Mouse (Mus musculus) forebrain, embryonic 13.5 days (tissue): ENCODE data around the gene Gm49380. TPM values are rescaled to one million over a fixed set of nuclear protein-coding genes. Genes with fewer than 3 reads are reported as not detected.

Experiments
- ATAC-seq: fragments of 200-750 bp; cut with Nextera tagmentation; 2 replicates; pipeline ENCODE4 v1.8.0; 2017
- H3K27ac ChIP-seq: fragments of 300-500 bp; sonication (generic); 2 replicates; pipeline ENCODE4 v1.5.1; 2015; ENCODE audit warnings: inconsistent platforms, mild to moderate bottlenecking, moderate library complexity
- H3K27me3 ChIP-seq: fragments of 300-500 bp; sonication (generic); 2 replicates; pipeline ENCODE4 v1.6.1; 2015; ENCODE audit warnings: mild to moderate bottlenecking, inconsistent platforms
- H3K36me3 ChIP-seq: fragments of 300-500 bp; sonication (generic); 2 replicates; pipeline ENCODE4 v1.6.1; 2015; ENCODE audit warnings: mild to moderate bottlenecking, inconsistent platforms; ENCODE audit not compliant: poor library complexity, severe bottlenecking
- H3K4me1 ChIP-seq: fragments of 300-500 bp; sonication (generic); 2 replicates; pipeline ENCODE4 v1.6.1; 2015; ENCODE audit warnings: inconsistent platforms
- H3K4me2 ChIP-seq: fragments of 300-500 bp; sonication (generic); 2 replicates; pipeline ENCODE4 v1.6.1; 2015; ENCODE audit warnings: inconsistent platforms, mild to moderate bottlenecking, moderate library complexity
- H3K4me3 ChIP-seq: fragments of 300-500 bp; sonication (generic); 2 replicates; pipeline ENCODE4 v1.5.1; 2015; ENCODE audit warnings: mild to moderate bottlenecking, inconsistent platforms
- H3K9ac ChIP-seq: fragments of 300-500 bp; sonication (generic); 2 replicates; pipeline ENCODE4 v1.6.1; 2015; ENCODE audit warnings: mild to moderate bottlenecking, inconsistent platforms
- H3K9me3 ChIP-seq: fragments of 300-500 bp; sonication (generic); replicated peaks from 2 replicates; pipeline ENCODE4 v1.6.1; 2016; ENCODE audit warnings: inconsistent platforms
- WGBS: fragments of 180-500 bp; shearing (Covaris S2); methylation state at CpG from one replicate; pipeline ENCODE4 v1.1.7; 2015; 5-methylcytosine and 5-hydroxymethylcytosine counted together
- polyA plus RNA-seq: library from polyadenylated mRNA; unstranded; fragments of >200 nt; fragmentation: Nextera tagmentation; extraction: Ambion mirVana; gene quantifications from 2 replicates; pipeline ENCODE4 v1.2.1, GENCODE M21; 2015

Gm49380 gene
- polyA plus RNA-seq, 1 experiment from 2014 or later = not detected

DNA sequence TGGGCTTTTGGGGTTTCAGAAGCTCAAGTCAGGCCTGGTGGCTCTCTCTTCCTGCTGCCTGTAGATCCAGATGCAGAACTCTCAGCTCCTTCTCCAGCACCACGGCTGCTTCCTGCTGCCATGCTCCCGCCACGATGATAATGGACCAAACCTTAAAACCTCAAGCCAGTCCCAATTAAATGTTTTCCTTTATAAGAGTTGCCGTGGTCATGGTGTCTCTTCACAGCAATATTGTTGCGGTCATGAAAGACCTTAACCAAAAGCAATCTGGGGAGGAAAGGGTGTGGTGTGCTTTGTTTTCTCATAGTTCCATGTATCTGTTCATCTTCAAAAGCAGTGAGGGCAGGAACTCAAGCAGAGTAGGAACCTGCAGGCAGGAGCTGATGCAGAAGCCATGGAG is 76.2 kb downstream of the Gm49380 start:
- ATAC-seq = no peak
- peaks cover 18% of the 10 kb centered on the region for H3K27me3 ChIP-seq
- 92% methylated on average over 5 of the region's 5 CpGs for WGBS
- H3K36me3 ChIP-seq = no peaks in the 10 kb centered on the region
- no peak overlapping the region for H3K4me2 ChIP-seq
- no peaks in the 10 kb centered on the region for H3K4me1 ChIP-seq
- H3K27ac ChIP-seq = no peak overlapping the region
- H3K9ac ChIP-seq = no peak overlapping the region
- no peak overlapping the region for H3K4me3 ChIP-seq
- no peaks in the 10 kb centered on the region for H3K9me3 ChIP-seq

DNA sequence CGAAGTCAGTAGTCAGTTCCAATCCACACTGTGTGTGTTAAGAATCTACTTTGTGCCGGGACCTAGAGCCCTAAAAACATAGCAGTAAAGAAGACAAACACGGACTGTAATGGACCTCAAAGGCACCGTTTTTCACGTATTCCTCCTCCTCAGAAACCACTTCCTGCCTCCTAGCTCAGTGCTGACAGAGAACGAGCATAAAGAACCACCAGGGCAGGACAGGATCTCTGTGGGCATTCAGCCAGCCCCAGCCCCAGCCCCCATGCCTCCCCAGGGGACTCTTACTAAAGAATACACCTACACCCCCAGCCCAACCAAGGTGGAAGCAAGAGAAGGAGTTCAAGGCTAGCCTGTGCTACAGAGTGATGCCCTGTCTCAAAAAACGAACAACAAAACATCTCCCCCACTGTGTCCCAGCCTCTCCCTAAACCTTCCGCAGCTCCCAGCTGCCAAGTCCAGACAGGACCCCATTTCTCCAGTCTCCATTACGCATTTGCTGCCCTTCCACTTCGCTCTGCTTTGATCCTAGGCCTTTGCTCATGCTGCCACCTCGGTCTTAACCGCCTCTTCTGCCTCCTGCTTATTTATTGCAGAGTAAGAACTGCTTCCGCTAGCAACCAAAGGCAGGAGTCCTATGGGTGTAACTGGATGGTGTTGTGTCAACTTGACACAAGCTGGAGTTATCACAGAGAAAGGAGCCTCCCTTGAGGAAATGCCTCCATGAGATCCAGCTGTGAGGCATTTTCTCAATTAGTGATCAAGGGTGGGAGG is 79.2 kb downstream of the Gm49380 start:
- no peak for ATAC-seq
- Histone ChIP-seq H3K9ac (no peak overlapping the region), H3K4me1 (no peaks in the 10 kb centered on the region), H3K4me3 (no peak overlapping the region), H3K9me3 (no peaks in the 10 kb centered on the region), H3K27ac (no peak overlapping the region), H3K4me2 (no peak overlapping the region), H3K27me3 (0 out of 2 replicates have a peak, but pooled peaks cover 5% of the 10 kb centered on the region), H3K36me3 (no peaks in the 10 kb centered on the region)
- WGBS = 77% methylated on average over 13 of the region's 13 CpGs

DNA sequence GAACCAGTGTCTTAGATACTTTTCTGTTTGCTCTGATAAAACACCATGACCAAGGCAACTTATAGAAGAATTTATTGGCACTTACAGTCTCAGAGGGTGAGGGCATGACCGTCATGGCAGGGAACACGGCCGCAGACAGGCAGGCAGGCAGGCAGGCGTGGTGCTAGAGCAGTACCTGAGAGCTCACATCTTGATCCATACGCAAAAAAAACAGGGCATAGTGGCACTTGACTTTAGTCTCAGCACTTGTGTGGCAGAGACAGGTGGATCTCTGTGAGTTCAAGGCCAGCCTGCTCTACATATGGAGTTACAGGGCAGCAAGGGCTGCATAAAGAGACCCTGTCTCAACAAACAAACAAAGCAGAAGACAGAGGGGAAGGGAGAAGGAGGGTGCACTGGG is 80.0 kb downstream of the Gm49380 start:
- Histone ChIP-seq H3K4me3 (no peak overlapping the region), H3K27me3 (0 out of 2 replicates have a peak, but pooled peaks cover 5% of the 10 kb centered on the region), H3K27ac (no peak overlapping the region), H3K36me3 (no peaks in the 10 kb centered on the region), H3K9ac (no peak overlapping the region), H3K4me2 (no peak overlapping the region), H3K9me3 (no peaks in the 10 kb centered on the region), H3K4me1 (no peaks in the 10 kb centered on the region)
- WGBS = 89% methylated on average over 5 of the region's 5 CpGs
- no peak for ATAC-seq

DNA sequence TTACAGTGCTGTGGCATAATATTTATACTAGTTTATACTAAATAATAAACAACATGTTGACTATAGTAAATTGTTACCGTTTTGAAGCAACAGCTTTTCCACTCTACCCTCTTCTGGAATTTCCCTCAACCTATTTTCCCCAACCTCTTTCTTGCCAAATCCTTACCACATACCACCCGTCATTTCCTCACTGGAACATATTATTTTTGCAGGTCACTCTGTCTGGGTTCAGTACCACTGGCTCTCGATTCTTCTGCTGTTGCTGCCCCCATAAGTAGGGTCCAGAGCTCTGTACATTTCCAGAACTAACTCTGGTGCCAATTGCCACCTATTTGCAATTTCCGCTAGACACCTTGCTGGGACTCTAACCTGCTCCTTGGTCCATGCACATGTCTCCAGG is 81.4 kb downstream of the Gm49380 start:
- no peak overlapping the region for H3K27ac ChIP-seq
- 85% methylated on average over 4 of the region's 4 CpGs for WGBS
- no peak for ATAC-seq
- no peak overlapping the region for H3K4me3 ChIP-seq
- H3K9ac ChIP-seq = no peak overlapping the region
- H3K4me1 ChIP-seq = 0 out of 2 replicates have a peak, but pooled peaks cover 4% of the 10 kb centered on the region
- no peaks in the 10 kb centered on the region for H3K36me3 ChIP-seq
- 0 out of 2 replicates have a peak, but pooled peaks cover 5% of the 10 kb centered on the region for H3K27me3 ChIP-seq
- no peaks in the 10 kb centered on the region for H3K9me3 ChIP-seq
- no peak overlapping the region for H3K4me2 ChIP-seq

DNA sequence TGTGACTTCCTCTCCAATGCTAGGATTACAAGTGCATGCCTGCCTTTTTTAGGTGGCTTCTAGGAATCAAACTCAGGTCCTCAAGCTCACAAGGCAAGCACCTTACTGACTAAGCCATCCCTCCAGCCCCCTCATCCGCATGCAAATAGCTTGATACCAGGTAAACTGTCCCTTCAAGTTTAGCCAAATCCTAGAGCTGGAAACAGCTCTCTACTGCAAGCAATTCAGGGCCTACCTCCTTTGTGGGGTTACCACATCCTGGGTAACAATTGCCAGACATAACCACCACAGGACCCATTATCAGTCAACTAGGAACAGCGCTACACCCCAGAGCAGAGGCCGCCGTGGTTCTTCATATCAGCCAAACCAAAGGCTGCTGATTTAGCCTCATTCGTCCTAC is 82.2 kb downstream of the Gm49380 start:
- no peaks in the 10 kb centered on the region for H3K36me3 ChIP-seq
- WGBS = 87% methylated on average over 5 of the region's 5 CpGs
- no peak overlapping the region for H3K27ac ChIP-seq
- H3K4me2 ChIP-seq = no peak overlapping the region
- H3K4me1 ChIP-seq = 0 out of 2 replicates have a peak, but pooled peaks cover 4% of the 10 kb centered on the region
- no peak overlapping the region for H3K9ac ChIP-seq
- no peak overlapping the region for H3K4me3 ChIP-seq
- no peak for ATAC-seq
- H3K27me3 ChIP-seq = 0 out of 2 replicates have a peak, but pooled peaks cover 5% of the 10 kb centered on the region
- no peaks in the 10 kb centered on the region for H3K9me3 ChIP-seq

DNA sequence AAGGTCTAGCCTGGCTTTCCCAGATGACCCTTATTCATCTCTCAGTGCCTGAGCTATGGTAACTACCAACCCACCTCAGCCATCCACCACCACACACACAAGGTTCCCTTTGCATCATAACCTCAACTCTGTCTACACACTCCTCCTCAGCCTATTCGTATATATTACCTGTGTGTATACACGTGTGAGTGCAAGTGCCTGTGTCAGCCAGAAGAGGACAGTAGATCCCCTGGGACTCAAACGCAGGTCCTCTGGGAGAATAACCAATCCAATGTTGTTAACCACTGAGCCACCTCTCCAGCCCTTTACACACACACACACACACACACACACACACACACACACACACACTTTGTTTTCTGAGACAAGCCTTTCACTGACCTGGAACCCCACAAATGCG is 82.7 kb downstream of the Gm49380 start:
- H3K4me1 ChIP-seq = 0 out of 2 replicates have a peak, but pooled peaks cover 4% of the 10 kb centered on the region
- no peak overlapping the region for H3K27ac ChIP-seq
- H3K4me3 ChIP-seq = no peak overlapping the region
- H3K36me3 ChIP-seq = no peaks in the 10 kb centered on the region
- H3K27me3 ChIP-seq = 0 out of 2 replicates have a peak, but pooled peaks cover under 1% of the 10 kb centered on the region
- no peak overlapping the region for H3K9ac ChIP-seq
- H3K9me3 ChIP-seq = no peaks in the 10 kb centered on the region
- no peak overlapping the region for H3K4me2 ChIP-seq
- WGBS = 96% methylated on average over 4 of the region's 4 CpGs
- ATAC-seq = no peak

GRCm38 (mm10) chr9:44029580-44030236 is 83.6 kb downstream of the Gm49380 start:
- no peaks in the 10 kb centered on the region for H3K36me3 ChIP-seq
- H3K9me3 ChIP-seq = no peaks in the 10 kb centered on the region
- no peak overlapping the region for H3K4me3 ChIP-seq
- 65% methylated on average over 5 of the region's 5 CpGs for WGBS
- H3K27me3 ChIP-seq = no peaks in the 10 kb centered on the region
- 0 out of 2 replicates have a peak, but pooled peaks cover 4% of the 10 kb centered on the region for H3K4me1 ChIP-seq
- H3K4me2 ChIP-seq = no peak overlapping the region
- ATAC-seq = no peak
- no peak overlapping the region for H3K9ac ChIP-seq
- no peak overlapping the region for H3K27ac ChIP-seq

GRCm38 (mm10) chr9:44024096-44024495 is 89.2 kb downstream of the Gm49380 start:
- Histone ChIP-seq H3K4me1 (0 out of 2 replicates have a peak, but pooled peaks cover 4% of the 10 kb centered on the region), H3K9me3 (no peaks in the 10 kb centered on the region), H3K27me3 (no peaks in the 10 kb centered on the region), H3K9ac (no peak overlapping the region), H3K36me3 (no peaks in the 10 kb centered on the region), H3K4me2 (no peak overlapping the region), H3K27ac (no peak overlapping the region), H3K4me3 (no peak overlapping the region)
- ATAC-seq = no peak
- WGBS = 72% methylated on average over 3 of the region's 3 CpGs

GRCm38 (mm10) chr9:44022100-44022847 is 91.0 kb downstream of the Gm49380 start:
- no peaks in the 10 kb centered on the region for H3K9me3 ChIP-seq
- no peak overlapping the region for H3K27ac ChIP-seq
- H3K4me1 ChIP-seq = no peaks in the 10 kb centered on the region
- H3K36me3 ChIP-seq = no peaks in the 10 kb centered on the region
- no peak overlapping the region for H3K4me3 ChIP-seq
- H3K4me2 ChIP-seq = no peak overlapping the region
- no peak overlapping the region for H3K9ac ChIP-seq
- no peaks in the 10 kb centered on the region for H3K27me3 ChIP-seq
- no peak for ATAC-seq
- 80% methylated on average over 8 of the region's 8 CpGs for WGBS

- ATAC-seq = no peak
- Histone ChIP-seq H3K4me1 (no peaks in the 10 kb centered on the region), H3K27ac (no peak overlapping the region), H3K9me3 (no peaks in the 10 kb centered on the region), H3K4me3 (no peak overlapping the region), H3K4me2 (no peak overlapping the region), H3K36me3 (no peaks in the 10 kb centered on the region), H3K27me3 (no peaks in the 10 kb centered on the region), H3K9ac (no peak overlapping the region)
- WGBS = 82% methylated on average over 7 of the region's 7 CpGs
Observed at GRCm38 (mm10) chr9:44020001-44020400, 93.3 kb downstream of the Gm49380 start.

- ATAC-seq = no peak
- H3K9ac ChIP-seq = no peak overlapping the region
- H3K4me3 ChIP-seq = no peak overlapping the region
- no peaks in the 10 kb centered on the region for H3K36me3 ChIP-seq
- H3K27me3 ChIP-seq = no peaks in the 10 kb centered on the region
- 78% methylated on average over 5 of the region's 5 CpGs for WGBS
- no peaks in the 10 kb centered on the region for H3K9me3 ChIP-seq
- no peak overlapping the region for H3K4me2 ChIP-seq
- H3K27ac ChIP-seq = no peak overlapping the region
- peaks cover 5% of the 10 kb centered on the region; the same call in 1 of the 2 replicates for H3K4me1 ChIP-seq
Observed at GRCm38 (mm10) chr9:44017846-44018245, 95.5 kb downstream of the Gm49380 start.
